In genomic region chr11:72354971-72355728, GRCm38 (mm10) we compare ENCODE assay signal across 8 mouse cellular contexts. TPM values are rescaled to one million over a fixed set of nuclear protein-coding genes. Genes with fewer than 3 reads are reported as not detected.
DNase-seq lines count a peak whose midpoint lies in the region; ATAC-seq lines count a peak whose summit lies in the region.

No protein-coding gene starts in this region.

- WGBS in embryonic facial prominence, embryonic 11.5 days = 22% methylated on average over 20 of the region's 20 CpGs
- 24% methylated on average over 20 of the region's 20 CpGs for WGBS in kidney, embryonic 15.5 days
- 20% methylated on average over 20 of the region's 20 CpGs for WGBS in liver, embryonic 12.5 days (ENCODE audit: insufficient replicate concordance)
- 23% methylated on average over 20 of the region's 20 CpGs for WGBS in stomach, embryonic 16.5 days

- no peaks in the 10 kb centered on the region for H3K9me3 ChIP-seq in embryonic facial prominence, embryonic 11.5 days (replicated peaks; ENCODE audit: control insufficient read depth, low read length)
- H3K9me3 ChIP-seq in kidney, embryonic 15.5 days (replicated peaks) = no peaks in the 10 kb centered on the region
- H3K9me3 ChIP-seq in liver, embryonic 12.5 days (replicated peaks) = no peaks in the 10 kb centered on the region
- no peaks in the 10 kb centered on the region for H3K9me3 ChIP-seq in stomach, embryonic 16.5 days (replicated peaks; ENCODE audit: control insufficient read depth, low read length)

- H3K4me3 ChIP-seq in embryonic facial prominence, embryonic 11.5 days (ENCODE audit: low read depth, low read length) = no peak overlapping the region
- H3K4me3 ChIP-seq in kidney, embryonic 15.5 days (replicated peaks) = no peak overlapping the region
- H3K4me3 ChIP-seq in liver, embryonic 12.5 days = no peak overlapping the region
- H3K4me3 ChIP-seq in stomach, embryonic 16.5 days (replicated peaks; ENCODE audit: low read length) = peak overlapping the region; percentile 1; the same call in 1 of the 2 replicates

- no peaks in the 10 kb centered on the region for H3K27me3 ChIP-seq in embryonic facial prominence, embryonic 11.5 days (ENCODE audit: control insufficient read depth, insufficient read depth, low read length)
- H3K27me3 ChIP-seq in kidney, embryonic 15.5 days = no peaks in the 10 kb centered on the region
- H3K27me3 ChIP-seq in liver, embryonic 12.5 days (replicated peaks) = no peaks in the 10 kb centered on the region; the same call in 1 of the 2 replicates
- H3K27me3 ChIP-seq in stomach, embryonic 16.5 days (ENCODE audit: control insufficient read depth, insufficient read depth, low read length) = no peaks in the 10 kb centered on the region

- no peaks in the 10 kb centered on the region for H3K4me1 ChIP-seq in embryonic facial prominence, embryonic 11.5 days (ENCODE audit: control insufficient read depth, insufficient read depth, low read length)
- peaks cover 6% of the 10 kb centered on the region for H3K4me1 ChIP-seq in kidney, embryonic 15.5 days
- peaks cover 6% of the 10 kb centered on the region; the same call in 1 of the 2 replicates for H3K4me1 ChIP-seq in liver, embryonic 12.5 days
- no peaks in the 10 kb centered on the region for H3K4me1 ChIP-seq in stomach, embryonic 16.5 days (ENCODE audit: control insufficient read depth, insufficient read depth, low read length)

- H3K4me2 ChIP-seq in embryonic facial prominence, embryonic 11.5 days (ENCODE audit: low read depth, low read length) = no peak overlapping the region
- H3K4me2 ChIP-seq in kidney, embryonic 15.5 days = peak overlapping the region; percentile 50
- H3K4me2 ChIP-seq in liver, embryonic 12.5 days = peak overlapping the region; percentile 48
- H3K4me2 ChIP-seq in stomach, embryonic 16.5 days (ENCODE audit: low read depth, low read length) = peak overlapping the region; percentile 34; the same call in 1 of the 2 replicates

- no peak overlapping the region for H3K9ac ChIP-seq in embryonic facial prominence, embryonic 11.5 days (replicated peaks; ENCODE audit: low read length)
- H3K9ac ChIP-seq in kidney, embryonic 15.5 days = no peak overlapping the region
- H3K9ac ChIP-seq in liver, embryonic 12.5 days = no peak overlapping the region
- H3K9ac ChIP-seq in stomach, embryonic 16.5 days (ENCODE audit: low read length) = no peak overlapping the region

- H3K27ac ChIP-seq in embryonic facial prominence, embryonic 11.5 days (replicated peaks; ENCODE audit: low read depth, low read length) = no peak overlapping the region
- H3K27ac ChIP-seq in kidney, embryonic 15.5 days = no peak overlapping the region
- no peak overlapping the region for H3K27ac ChIP-seq in liver, embryonic 12.5 days
- no peak overlapping the region for H3K27ac ChIP-seq in stomach, embryonic 16.5 days (ENCODE audit: low read length)

- H3K36me3 ChIP-seq in embryonic facial prominence, embryonic 11.5 days (replicated peaks; ENCODE audit: control insufficient read depth, insufficient read depth, low read depth, low read length) = no peaks in the 10 kb centered on the region
- no peaks in the 10 kb centered on the region for H3K36me3 ChIP-seq in kidney, embryonic 15.5 days
- no peaks in the 10 kb centered on the region for H3K36me3 ChIP-seq in liver, embryonic 12.5 days
- H3K36me3 ChIP-seq in stomach, embryonic 16.5 days (ENCODE audit: control insufficient read depth, insufficient read depth, low read length) = no peaks in the 10 kb centered on the region

- DNase-seq in ovary, postnatal 10 days (ENCODE audit: low spot score) = peak; percentile 65
- no peak for DNase-seq in ovary, adult 18-20 months (ENCODE audit: low spot score)
- DNase-seq in embryonic facial prominence, embryonic 11.5 days (ENCODE audit: low spot score) = peak; percentile 89
- peak; percentile 38 to 58 for DNase-seq in heart, adult 9 months (ENCODE audit: low spot score in 2 of 2)
- DNase-seq in naive thymus-derived CD4-positive, alpha-beta T cell, adult 2 months (ENCODE audit: low read depth) = peak; percentile 63

- ATAC-seq in embryonic facial prominence, embryonic 11.5 days (replicated peaks; ENCODE audit: insufficient number of reproducible peaks, low FRiP score, low TSS enrichment, low read depth) = no peak
- no peak; the same call in 1 of the 2 replicates for ATAC-seq in kidney, embryonic 15.5 days (replicated peaks; ENCODE audit: low FRiP score)
- no peak for ATAC-seq in liver, embryonic 12.5 days
- 0 out of 2 replicates have a peak, but pooled peaks have one; percentile 25 for ATAC-seq in stomach, embryonic 16.5 days (ENCODE audit: insufficient read depth, low FRiP score)

RNA-seq across cellular contexts. Expression of gene Tekt1, which starts 7.1 kb away (rescaled TPM):
- polyA plus RNA-seq in embryonic facial prominence, embryonic 11.5 days (2014; fragmentation: Nextera tagmentation; extraction: Ambion mirVana) = 6.3 and 6.4 TPM in 2 replicates
- polyA plus RNA-seq in kidney, embryonic 15.5 days (2015; fragmentation: Nextera tagmentation; extraction: Ambion mirVana) = 5.4 and 5.6 TPM in 2 replicates
- 0.08 and 0.12 TPM in 2 replicates for polyA plus RNA-seq in liver, embryonic 12.5 days (2016; fragmentation: Nextera tagmentation; extraction: Ambion mirVana)
- 0.18 and 0.59 TPM in 2 replicates for polyA plus RNA-seq in stomach, embryonic 16.5 days (2015; fragmentation: Nextera tagmentation; extraction: Ambion mirVana)

RNA-seq across cellular contexts. Expression of gene Fbxo39, which starts 40.9 kb away (rescaled TPM):
- not detected in 2 replicates for polyA plus RNA-seq in embryonic facial prominence, embryonic 11.5 days (2014; fragmentation: Nextera tagmentation; extraction: Ambion mirVana)
- polyA plus RNA-seq in kidney, embryonic 15.5 days (2015; fragmentation: Nextera tagmentation; extraction: Ambion mirVana) = not detected in 2 replicates
- not detected in 2 replicates for polyA plus RNA-seq in liver, embryonic 12.5 days (2016; fragmentation: Nextera tagmentation; extraction: Ambion mirVana)
- not detected in 2 replicates for polyA plus RNA-seq in stomach, embryonic 16.5 days (2015; fragmentation: Nextera tagmentation; extraction: Ambion mirVana)

RNA-seq across cellular contexts. Expression of gene Xaf1, which starts 53.7 kb away (rescaled TPM):
- 1.2 TPM in 2 replicates for polyA plus RNA-seq in embryonic facial prominence, embryonic 11.5 days (2014; fragmentation: Nextera tagmentation; extraction: Ambion mirVana)
- polyA plus RNA-seq in kidney, embryonic 15.5 days (2015; fragmentation: Nextera tagmentation; extraction: Ambion mirVana) = 4.3 and 6.2 TPM in 2 replicates
- 2.2 and 2.4 TPM in 2 replicates for polyA plus RNA-seq in liver, embryonic 12.5 days (2016; fragmentation: Nextera tagmentation; extraction: Ambion mirVana)
- 4.3 and 6.1 TPM in 2 replicates for polyA plus RNA-seq in stomach, embryonic 16.5 days (2015; fragmentation: Nextera tagmentation; extraction: Ambion mirVana)

RNA-seq across cellular contexts. Expression of gene Smtnl2, which starts 56.4 kb away (rescaled TPM):
- 8.0 TPM in 2 replicates for polyA plus RNA-seq in embryonic facial prominence, embryonic 11.5 days (2014; fragmentation: Nextera tagmentation; extraction: Ambion mirVana)
- 109 and 111 TPM in 2 replicates for polyA plus RNA-seq in kidney, embryonic 15.5 days (2015; fragmentation: Nextera tagmentation; extraction: Ambion mirVana)
- 11.3 and 12.5 TPM in 2 replicates for polyA plus RNA-seq in liver, embryonic 12.5 days (2016; fragmentation: Nextera tagmentation; extraction: Ambion mirVana)
- polyA plus RNA-seq in stomach, embryonic 16.5 days (2015; fragmentation: Nextera tagmentation; extraction: Ambion mirVana) = 44.0 and 46.2 TPM in 2 replicates
